Mouse (Mus musculus) gastrocnemius, adult 2 months (tissue): Measurements from ENCODE around the gene Spib. TPM values are rescaled to one million over a fixed set of nuclear protein-coding genes. Genes with fewer than 3 reads are reported as not detected.

ENCODE experiments used
- DNase-seq: peaks from one replicate; pipeline ENCODE4 v3.0.0; 2022
- H3K27ac ChIP-seq: fragments of 200-600 bp; 2 replicates; pipeline ENCODE4 v1.8.1; 2022; ENCODE audit warnings: mild to moderate bottlenecking
- H3K4me3 ChIP-seq: fragments of 200-600 bp; 2 replicates; pipeline ENCODE4 v1.8.1; 2022; ENCODE audit warnings: mild to moderate bottlenecking, moderate library complexity
- CTCF ChIP-seq: fragments of 200-600 bp; IDR thresholded peaks from 2 replicates; pipeline ENCODE4 v1.8.1; 2022; ENCODE audit warnings: antibody characterized with exemption, mild to moderate bottlenecking, moderate library complexity
- intact Hi-C: fragments of 180-260 bp; cut with DNase I; formaldehyde crosslinking; loops from one replicate; pipeline ENCODE4 v1.15.1; 2025
- total RNA-seq, 2 experiments: library from RNA; stranded (reverse); gene quantifications; 2 replicates each; pipeline ENCODE4 v1.2.3; 2021

Gene Spib
- total RNA-seq, 2 experiments from 2014 or later = 0.08 TPM; not detected in 1

DNA sequence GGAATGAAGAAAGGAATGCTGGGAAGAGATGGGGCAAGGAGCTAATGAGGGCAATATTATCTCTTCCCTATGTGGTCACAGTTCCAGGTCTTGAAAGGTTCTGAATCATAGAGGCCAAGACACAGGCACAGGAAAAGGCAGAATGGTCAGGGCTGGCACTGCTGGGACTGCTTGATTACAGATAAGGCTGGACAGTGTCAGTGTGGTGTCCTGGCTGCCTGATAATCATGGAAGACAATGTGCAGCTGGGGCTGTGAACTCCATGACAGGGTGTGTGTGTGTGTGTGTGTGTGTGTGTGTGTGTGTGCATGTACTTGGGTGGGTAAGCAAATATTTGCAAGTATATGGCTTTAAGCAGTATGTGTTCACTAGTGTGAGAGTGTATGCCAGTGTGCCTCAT is 24.4 kb downstream of the Spib start:
- no peak for TF ChIP-seq CTCF
- no peak overlapping the region for H3K4me3 ChIP-seq
- intact Hi-C loops = no loop called here
- H3K27ac ChIP-seq = peak overlapping the region; percentile 10; the same call in 1 of the 2 replicates
- no peak for DNase-seq

DNA sequence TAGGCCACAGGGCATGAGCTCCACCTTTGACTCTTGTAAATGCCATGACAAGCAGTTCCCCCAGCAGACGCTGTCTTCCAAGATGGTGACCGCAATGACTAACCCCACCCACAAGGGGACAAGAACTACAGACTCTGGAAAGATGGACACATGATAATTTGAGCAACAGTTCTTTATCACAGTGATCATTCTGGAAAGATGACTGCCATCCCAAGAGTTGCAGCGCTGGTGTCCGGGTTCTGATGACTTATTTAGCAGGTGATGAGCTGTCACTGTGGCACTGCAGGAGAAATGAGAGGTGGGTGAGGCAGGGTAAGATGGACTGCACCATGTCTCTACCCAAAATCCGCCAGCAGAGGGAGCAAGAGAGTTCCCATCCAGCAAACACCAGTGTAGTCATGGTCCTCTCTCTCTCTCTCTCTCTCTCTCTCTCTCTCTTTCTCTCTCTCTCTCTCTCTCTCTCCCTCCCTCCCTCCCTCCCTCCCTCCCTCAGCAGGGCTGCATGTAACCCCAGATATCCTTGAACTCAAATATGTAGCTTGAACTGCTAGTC is 30.2 kb downstream of the Spib start:
- intact Hi-C loops = loop anchor here (2.0 kb wide), 2 partner anchors 25 to 47 kb away; partner anchors contain the start of gene Pold1
- DNase-seq = peak; percentile 79
- H3K27ac ChIP-seq = peak overlapping the region; percentile 40; the same call in 1 of the 2 replicates
- H3K4me3 ChIP-seq = no peak overlapping the region
- peak; percentile 72 for TF ChIP-seq CTCF

DNA sequence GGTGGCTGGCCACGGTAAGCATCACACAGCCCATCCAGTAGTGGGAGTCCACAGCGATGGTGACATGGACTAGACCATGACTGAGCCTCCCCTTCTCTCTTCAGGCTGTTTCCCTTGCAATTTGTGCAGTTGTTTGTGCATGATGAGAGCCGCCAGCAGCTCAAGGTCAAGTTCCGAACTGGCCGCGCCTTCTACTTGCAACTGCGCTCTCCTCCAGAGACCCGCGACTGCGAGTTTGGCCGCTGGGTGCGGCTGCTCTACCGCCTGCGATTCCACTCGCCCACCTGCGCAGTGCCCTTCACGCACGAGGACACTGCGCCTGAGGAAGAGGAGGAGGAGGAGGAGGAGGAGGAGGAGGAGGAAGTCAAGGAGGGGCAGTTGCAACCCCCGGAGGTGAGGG is 31.8 kb downstream of the Spib start:
- no peak overlapping the region for H3K4me3 ChIP-seq
- TF ChIP-seq CTCF = no peak
- intact Hi-C loops = loop anchor here (2.0 kb wide), 2 partner anchors 27 to 49 kb away; partner anchors contain the start of gene Pold1
- peak; percentile 65 for DNase-seq
- no peak overlapping the region for H3K27ac ChIP-seq

DNA sequence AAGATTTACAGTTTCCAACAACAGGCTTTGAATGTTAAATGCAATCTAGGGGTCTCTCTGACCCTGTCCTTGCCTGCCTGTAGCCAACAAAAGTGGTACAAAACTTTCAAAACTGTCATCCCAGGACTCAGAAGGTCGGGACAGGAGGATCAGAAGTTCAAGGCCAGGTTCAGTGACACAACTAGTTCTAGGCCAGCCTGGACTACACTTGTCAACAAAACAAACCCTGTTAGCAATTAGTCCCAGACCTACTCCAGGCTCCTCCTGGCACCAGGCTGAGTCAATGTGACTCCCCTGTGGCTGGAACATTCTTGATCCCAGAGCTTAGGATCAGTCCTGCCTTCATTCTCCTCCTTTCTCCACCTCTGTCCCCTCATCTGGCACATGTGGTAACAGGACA is 32.9 kb downstream of the Spib start:
- DNase-seq = no peak
- no peak overlapping the region for H3K27ac ChIP-seq
- H3K4me3 ChIP-seq = no peak overlapping the region
- intact Hi-C loops = no loop called here
- no peak for TF ChIP-seq CTCF

DNA sequence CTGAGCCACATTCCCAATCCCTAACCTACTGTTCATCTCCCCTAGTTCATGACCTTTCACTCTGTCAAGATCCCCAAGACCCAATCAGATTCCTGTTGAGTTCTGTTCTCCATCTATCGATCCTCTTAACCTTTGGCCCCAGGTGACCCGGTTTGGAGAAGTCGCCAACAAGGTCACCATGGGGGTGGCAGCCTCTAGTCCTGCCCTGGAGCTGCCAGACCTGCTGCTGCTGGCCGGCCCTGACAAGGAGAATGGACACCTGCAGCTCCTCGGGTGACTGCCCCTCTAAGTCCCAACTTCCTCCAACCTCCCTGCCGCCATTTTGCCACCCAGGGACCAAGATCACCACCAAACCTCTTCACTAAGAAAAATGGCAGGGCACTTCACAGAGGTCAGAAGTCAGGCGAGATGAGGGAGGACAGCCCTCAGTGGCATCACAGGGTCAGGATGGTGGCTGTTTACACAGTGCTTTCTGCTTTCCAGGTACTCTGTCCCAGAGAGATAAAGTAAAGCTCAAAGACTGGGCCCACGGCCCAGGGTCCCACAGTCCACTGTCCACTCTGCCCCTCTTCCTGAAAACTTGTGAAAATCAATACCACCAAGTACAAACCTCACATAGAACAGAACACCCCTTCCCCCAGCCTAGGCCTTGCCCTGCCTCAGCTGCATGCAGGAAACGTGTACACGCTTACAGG is 34.4 kb downstream of the Spib start:
- intact Hi-C loops = no loop called here
- peak; percentile 51 for DNase-seq

DNA sequence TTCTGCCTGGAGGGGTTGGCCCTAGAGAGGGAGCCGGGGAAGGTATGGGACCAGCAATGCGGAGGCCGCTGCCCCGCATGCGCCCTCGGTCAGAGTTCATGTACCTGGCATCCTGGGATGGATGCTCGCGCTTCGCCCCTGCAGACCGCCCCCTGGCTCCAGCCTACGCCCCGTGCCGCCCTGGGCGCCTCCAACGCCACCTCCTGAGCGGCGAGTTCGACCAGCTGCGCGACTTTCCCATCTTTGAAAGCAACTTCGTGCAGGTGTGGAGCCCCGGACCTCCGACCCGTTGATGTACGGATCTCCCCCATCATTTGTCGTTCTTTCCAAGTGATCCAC is 35.1 kb downstream of the Spib start:
- H3K27ac ChIP-seq = peak overlapping the region; percentile 99
- intact Hi-C loops = no loop called here
- TF ChIP-seq CTCF = no peak

More for the DNA sequence above, 34.4 kb downstream of the Spib start:
- H3K27ac ChIP-seq = no peak overlapping the region
- H3K4me3 ChIP-seq = no peak overlapping the region; the same call in 1 of the 2 replicates
- TF ChIP-seq CTCF = no peak

DNA sequence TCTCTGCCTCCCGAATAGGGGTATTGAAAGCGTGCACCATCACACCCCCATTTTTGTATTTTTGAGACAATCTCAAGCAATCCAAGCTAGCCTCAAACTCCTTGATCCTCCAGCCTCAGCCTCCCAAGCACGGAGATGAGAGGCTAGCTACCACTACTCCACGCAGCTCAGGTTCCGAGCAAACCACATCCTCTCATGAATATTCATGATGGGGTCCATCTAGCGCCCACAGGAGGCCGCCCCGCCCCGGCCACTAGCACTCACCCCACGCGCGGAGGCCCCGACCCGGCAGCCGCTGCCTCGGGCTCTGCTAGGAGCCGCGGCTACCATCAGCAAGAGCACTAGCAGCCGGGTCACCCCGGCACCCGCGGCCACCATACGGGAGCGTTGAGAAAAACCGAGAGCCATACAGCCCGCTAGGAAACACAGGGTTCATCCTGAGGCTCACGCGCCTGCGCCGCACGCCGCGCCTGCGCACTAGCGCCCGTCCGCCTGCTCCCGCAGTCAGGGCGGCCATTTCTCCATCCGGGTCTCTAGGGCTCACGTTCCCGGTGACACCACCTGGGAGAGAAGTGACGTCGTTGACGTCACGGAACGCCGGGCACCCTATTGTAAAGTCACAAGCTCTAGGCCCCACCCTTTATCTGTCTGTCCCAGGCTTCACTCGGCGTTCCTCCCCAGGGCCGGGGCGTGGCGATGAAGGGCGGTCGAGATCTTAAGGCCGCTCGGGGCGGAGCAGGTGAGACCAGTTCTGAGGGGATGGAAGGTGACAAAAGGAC is 35.7 kb downstream of the Spib start, which contains the start of the genes Emc10 and Fam71e1:
TSS of gene Emc10 (minus strand) at position 538 of the 779 bp plus-strand sequence.
TSS of gene Fam71e1 (plus strand) at position 590 of the 779 bp plus-strand sequence.
- Histone ChIP-seq H3K4me3 (peak within 1 kb of the TSS; percentile 85), H3K27ac (peak within 1 kb of the TSS; percentile 99)
- intact Hi-C loops = no loop called here
- DNase-seq = peak; percentile 98
- TF ChIP-seq CTCF = peak; percentile 29; the same call in 1 of the 2 replicates

More for the DNA sequence above, 35.1 kb downstream of the Spib start:
- DNase-seq = no peak
- peak overlapping the region; percentile 85 for H3K4me3 ChIP-seq

DNA sequence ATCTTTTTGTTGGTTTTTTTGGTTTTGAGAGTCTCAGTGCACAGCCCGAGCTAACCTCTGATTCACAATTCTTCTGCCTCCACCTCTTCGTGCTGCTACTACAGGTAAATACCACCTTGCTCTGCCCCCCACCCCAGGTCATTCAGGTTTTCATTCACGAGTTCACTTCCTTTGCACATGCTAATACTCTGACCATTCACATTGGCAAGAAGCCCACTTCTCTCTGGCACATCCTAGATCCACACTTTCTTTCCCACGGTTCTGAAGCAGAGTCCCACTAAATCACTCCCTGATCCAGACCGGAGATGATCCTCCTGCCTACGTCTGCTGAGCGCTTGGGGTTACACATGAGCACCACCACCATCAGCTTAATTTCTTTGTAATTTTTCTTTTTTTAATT is 36.8 kb downstream of the Spib start:
- intact Hi-C loops = no loop called here
- DNase-seq = no peak
- TF ChIP-seq CTCF = no peak
- Histone ChIP-seq H3K4me3 (no peak overlapping the region), H3K27ac (no peak overlapping the region)

DNA sequence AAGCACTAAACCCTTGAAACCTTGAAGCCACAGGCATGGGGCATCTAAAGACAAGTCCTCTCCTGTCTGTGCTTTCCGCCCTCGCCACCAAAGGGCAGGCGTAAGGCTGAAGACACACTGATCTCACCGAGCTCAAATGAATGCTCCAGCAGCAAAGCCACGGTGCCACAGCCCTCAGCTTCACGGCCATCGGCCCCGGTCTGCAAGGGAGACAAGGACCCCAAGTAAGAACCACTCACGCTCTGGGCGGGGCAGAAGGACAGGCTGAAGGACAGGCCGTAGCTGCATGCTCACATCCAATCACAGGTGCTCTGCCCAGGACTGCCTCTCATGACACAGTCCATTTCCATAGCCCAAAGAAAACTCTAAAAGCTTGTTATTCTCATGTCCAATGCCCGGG is 37.2 kb downstream of the Spib start:
- intact Hi-C loops = no loop called here
- Histone ChIP-seq H3K4me3 (no peak overlapping the region), H3K27ac (no peak overlapping the region)
- DNase-seq = no peak
- TF ChIP-seq CTCF = no peak

DNA sequence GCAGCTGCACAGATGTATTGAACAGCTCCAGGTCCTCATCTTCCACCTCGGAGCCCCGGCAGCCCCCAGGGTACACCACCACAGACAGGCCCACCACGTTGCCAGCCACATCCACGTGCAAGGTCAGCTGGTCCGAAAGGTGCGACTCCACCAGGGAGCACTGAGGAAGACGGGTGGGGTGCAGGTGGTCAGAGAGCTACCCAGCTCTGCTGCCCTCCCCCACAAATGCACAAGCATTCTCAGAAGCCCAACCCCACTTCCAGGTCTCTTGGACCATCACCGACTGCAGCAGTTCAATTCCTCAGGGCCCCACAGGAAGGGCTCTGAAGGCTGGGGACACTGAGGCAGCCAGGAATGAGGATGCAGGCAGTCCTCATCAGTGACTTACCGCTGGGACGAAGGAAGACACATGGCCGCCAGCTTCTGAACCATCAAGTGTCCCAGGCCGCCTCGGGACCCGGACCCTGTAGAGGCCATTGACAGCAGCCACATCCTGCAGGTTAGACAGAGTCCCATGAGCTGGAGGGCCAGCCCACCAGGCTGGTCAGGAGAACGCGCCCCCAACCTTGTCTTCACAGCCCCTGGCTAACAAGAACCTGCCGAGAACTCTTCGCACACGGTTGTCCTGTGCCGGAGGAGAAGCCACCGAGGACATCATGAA is 39.6 kb downstream of the Spib start:
- Histone ChIP-seq H3K27ac (no peak overlapping the region), H3K4me3 (no peak overlapping the region)
- DNase-seq = no peak
- intact Hi-C loops = no loop called here
- no peak for TF ChIP-seq CTCF

DNA sequence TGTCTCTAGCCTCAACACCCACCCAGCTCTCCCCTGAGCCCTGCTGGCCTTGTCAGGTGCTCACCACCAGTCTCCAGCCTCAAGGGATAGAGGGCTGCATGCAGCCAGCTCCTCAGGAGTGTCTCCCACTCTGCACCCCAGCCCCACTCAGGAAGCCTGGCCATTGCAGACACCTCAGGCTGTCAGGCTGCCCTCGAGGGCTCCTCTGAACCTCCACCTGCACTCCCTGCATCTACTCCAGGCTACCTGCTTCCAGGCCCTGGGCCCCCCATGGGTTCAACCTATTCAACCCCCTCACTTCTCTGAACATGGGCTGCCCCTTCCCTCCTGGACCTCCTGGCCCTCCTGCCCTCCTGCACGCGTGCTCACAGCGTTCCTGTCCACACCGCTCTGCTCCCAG is 40.5 kb downstream of the Spib start:
- no peak for DNase-seq
- no peak overlapping the region for H3K4me3 ChIP-seq

DNA sequence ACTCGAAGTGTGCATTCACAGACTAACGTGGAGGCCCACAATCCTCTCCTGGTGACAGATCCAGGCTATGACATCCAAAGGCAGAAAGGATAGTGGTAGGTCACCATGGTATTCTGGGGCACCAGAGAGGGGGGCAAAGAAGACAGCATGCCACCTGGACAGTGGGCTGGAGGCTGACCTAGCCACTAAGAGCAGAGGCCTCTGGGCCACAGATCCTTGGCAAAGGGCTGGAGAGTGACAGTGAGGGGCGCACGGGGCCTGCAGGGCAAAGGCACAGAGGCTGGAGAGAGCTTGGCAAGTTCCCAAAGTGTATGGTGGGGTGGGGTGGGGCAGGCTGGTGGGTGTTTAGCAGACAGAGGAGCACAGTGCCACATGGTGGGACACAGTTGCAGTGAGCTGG is 41.6 kb downstream of the Spib start:
- Histone ChIP-seq H3K27ac (no peak overlapping the region), H3K4me3 (no peak overlapping the region)
- no peak for DNase-seq
- intact Hi-C loops = no loop called here
- TF ChIP-seq CTCF = no peak

More for the DNA sequence above, 40.5 kb downstream of the Spib start:
- no peak overlapping the region for H3K27ac ChIP-seq
- intact Hi-C loops = no loop called here
- no peak for TF ChIP-seq CTCF
